Comparison of ENCODE assay signal across 10 mouse cellular contexts in the genomic region with DNA sequence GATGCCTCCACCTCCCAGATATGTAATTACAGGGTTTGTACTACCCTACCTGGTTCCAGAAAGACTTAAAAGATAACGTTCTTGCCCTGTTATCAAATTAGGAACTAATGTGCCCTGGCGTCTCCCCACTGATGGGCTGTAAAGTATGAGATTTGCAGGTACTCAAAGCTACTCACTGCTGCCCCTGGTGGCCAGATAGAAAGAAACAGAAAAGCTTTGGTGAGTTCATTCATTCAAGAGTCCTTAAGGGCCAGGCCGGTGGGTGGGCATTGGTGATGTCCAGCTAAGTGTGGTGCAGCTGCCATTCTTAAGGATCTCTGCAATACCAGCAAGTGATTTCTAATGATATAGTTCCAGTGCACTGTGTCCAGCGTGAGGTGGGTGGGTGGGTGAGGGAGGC. TPM values are rescaled to one million over a fixed set of nuclear protein-coding genes. Genes with fewer than 3 reads are reported as not detected.
A peak's percentile ranks its signal among the peaks of the same experiment; 100 is the strongest.
DNase-seq lines count a peak whose midpoint lies in the region; ATAC-seq and TF ChIP-seq lines count a peak whose summit lies in the region.
"Had no signal": no experiment of that assay in that cellular context is flagged by ENCODE, and none has a peak within 500 bp of the region (broad histone marks: within the 10 kb centered on the region; RNA-seq: fewer than 3 reads in every experiment).

No protein-coding gene starts in this region.

- H3K9ac ChIP-seq in hindbrain, embryonic 13.5 days: no peak overlapping the region
- H3K9ac ChIP-seq in liver, postnatal 0 days (replicated peaks): no peak overlapping the region

- peak; percentile 75 for TF ChIP-seq CTCF in liver, postnatal 0 days (IDR thresholded peaks at IDR 0.05; ENCODE audit: low read depth)

- no peak overlapping the region for H3K4me2 ChIP-seq in hindbrain, embryonic 13.5 days
- no peak overlapping the region for H3K4me2 ChIP-seq in liver, postnatal 0 days (ENCODE audit: low read depth, low read length)

- intact Hi-C loops in left cerebral cortex, postnatal 10 days (cut with DNase I): loop anchor here (10.0 kb wide), 1 partner anchor 1923 kb away; no protein-coding TSS in a partner anchor

- ATAC-seq in hindbrain, embryonic 13.5 days (ENCODE audit: low FRiP score): no peak
- ATAC-seq in liver, postnatal 0 days: no peak

- 0 out of 2 replicates have a peak, but pooled peaks cover 12% of the 10 kb centered on the region for H3K36me3 ChIP-seq in hindbrain, embryonic 10.5 days
- no peaks in the 10 kb centered on the region for H3K36me3 ChIP-seq in hindbrain, embryonic 13.5 days
- H3K36me3 ChIP-seq in liver, postnatal 0 days (replicated peaks; ENCODE audit: insufficient read depth, low read length): 0 out of 2 replicates have a peak, but pooled peaks cover 2% of the 10 kb centered on the region
- no peaks in the 10 kb centered on the region for H3K36me3 ChIP-seq in heart, embryonic 10.5 days

- TF ChIP-seq EP300 in liver, postnatal 0 days (IDR thresholded peaks at IDR 0.05; ENCODE audit: low read depth): no peak

- H3K4me1 ChIP-seq in hindbrain, embryonic 10.5 days (replicated peaks): peaks cover 13% of the 10 kb centered on the region
- H3K4me1 ChIP-seq in hindbrain, embryonic 13.5 days (replicated peaks): peaks cover 8% of the 10 kb centered on the region
- peaks cover 9% of the 10 kb centered on the region; the same call in 1 of the 2 replicates for H3K4me1 ChIP-seq in liver, postnatal 0 days (ENCODE audit: insufficient read depth)
- peaks cover 10% of the 10 kb centered on the region for H3K4me1 ChIP-seq in heart, embryonic 10.5 days

- H3K27me3 ChIP-seq in hindbrain, embryonic 10.5 days (ENCODE audit: insufficient read depth, poor library complexity, severe bottlenecking): no peaks in the 10 kb centered on the region
- no peaks in the 10 kb centered on the region for H3K27me3 ChIP-seq in hindbrain, embryonic 13.5 days
- no peaks in the 10 kb centered on the region for H3K27me3 ChIP-seq in liver, postnatal 0 days (ENCODE audit: insufficient read depth, low read length)
- H3K27me3 ChIP-seq in heart, embryonic 10.5 days (ENCODE audit: insufficient read depth, poor library complexity, severe bottlenecking): no peaks in the 10 kb centered on the region

- H3K27ac ChIP-seq in hindbrain, embryonic 10.5 days: no peak overlapping the region
- H3K27ac ChIP-seq in hindbrain, embryonic 13.5 days: no peak overlapping the region
- H3K27ac ChIP-seq in liver, postnatal 0 days (ENCODE audit: low read depth): no peak overlapping the region
- no peak overlapping the region for H3K27ac ChIP-seq in heart, embryonic 10.5 days

- no peaks in the 10 kb centered on the region for H3K9me3 ChIP-seq in hindbrain, embryonic 10.5 days
- H3K9me3 ChIP-seq in hindbrain, embryonic 13.5 days: no peaks in the 10 kb centered on the region
- H3K9me3 ChIP-seq in liver, postnatal 0 days (ENCODE audit: low read length): no peaks in the 10 kb centered on the region
- H3K9me3 ChIP-seq in heart, embryonic 10.5 days: no peaks in the 10 kb centered on the region

- WGBS in hindbrain, embryonic 10.5 days: 89% methylated on average over 4 of the region's 4 CpGs
- WGBS in hindbrain, embryonic 13.5 days: 86% methylated on average over 4 of the region's 4 CpGs
- WGBS in liver, postnatal 0 days (ENCODE audit: insufficient replicate concordance): 63% methylated on average over 4 of the region's 4 CpGs
- WGBS in heart, embryonic 10.5 days: 76% methylated on average over 4 of the region's 4 CpGs

- H3K4me3 ChIP-seq in hindbrain, embryonic 10.5 days: no peak overlapping the region
- H3K4me3 ChIP-seq in hindbrain, embryonic 13.5 days: no peak overlapping the region
- no peak overlapping the region for H3K4me3 ChIP-seq in liver, postnatal 0 days (ENCODE audit: low read depth, low read length)
- H3K4me3 ChIP-seq in heart, embryonic 10.5 days: no peak overlapping the region

- peak; percentile 26 for DNase-seq in hindbrain, embryonic 10.5 days (ENCODE audit: low spot score)
- peak; percentile 58 for DNase-seq in CD4-positive helper T cell, adult 2 months (ENCODE audit: low read depth, low spot score)
- peak; percentile 81 for DNase-seq in ZHBTc4 (ENCODE audit: low read depth, low spot score)
- peak; percentile 59 for DNase-seq in liver, postnatal 0 days
- DNase-seq in thymus, postnatal 36 days: peak; percentile 31 to 35
- no peak for DNase-seq in left cerebral cortex, postnatal 10 days (ENCODE audit: extremely low spot score in 1 of 2, low spot score in 2 of 2)
- DNase-seq in heart, embryonic 10.5 days (ENCODE audit: low spot score): no peak

RNA-seq across cellular contexts. Expression of gene Wwox, which starts 2.2 kb away (rescaled TPM):
- polyA plus RNA-seq in hindbrain, embryonic 10.5 days (2016; fragmentation: Nextera tagmentation; extraction: Ambion mirVana): 12.5 and 13.2 TPM in 2 replicates
- polyA plus RNA-seq in hindbrain, embryonic 13.5 days (2015; fragmentation: Nextera tagmentation; extraction: Ambion mirVana): 12.4 and 13.8 TPM in 2 replicates
- polyA plus RNA-seq in liver, postnatal 0 days (2015; fragmentation: Nextera tagmentation; extraction: Ambion mirVana): 3.6 and 3.9 TPM in 2 replicates
- total RNA-seq in left cerebral cortex, postnatal 10 days (2021): 10 to 100 TPM; 12.5 to 13.4 TPM
- polyA plus RNA-seq in heart, embryonic 10.5 days (2016; fragmentation: Nextera tagmentation; extraction: Ambion mirVana): 9.8 and 10.3 TPM in 2 replicates

RNA-seq across cellular contexts. Expression of gene Clec3a, which starts 23.7 kb away (rescaled TPM):
- polyA plus RNA-seq in hindbrain, embryonic 10.5 days (2016; fragmentation: Nextera tagmentation; extraction: Ambion mirVana): not detected in 2 replicates
- polyA plus RNA-seq in hindbrain, embryonic 13.5 days (2015; fragmentation: Nextera tagmentation; extraction: Ambion mirVana): not detected in 2 replicates
- not detected in 2 replicates for polyA plus RNA-seq in liver, postnatal 0 days (2015; fragmentation: Nextera tagmentation; extraction: Ambion mirVana)
- total RNA-seq in left cerebral cortex, postnatal 10 days (2021): not detected
- not detected in 2 replicates for polyA plus RNA-seq in heart, embryonic 10.5 days (2016; fragmentation: Nextera tagmentation; extraction: Ambion mirVana)
- total RNA-seq: common myeloid progenitor, adult 5-6 weeks; layer of hippocampus, postnatal 10 days had no signal

Comparison
In these comparisons a context has a peak if more than half of its experiments do, and no peak if none do; other contexts are left out.
1. DNase-seq: peak in hindbrain, embryonic 10.5 days (single experiment), CD4-positive helper T cell, adult 2 months (single experiment), ZHBTc4 (single experiment), liver, postnatal 0 days (single experiment) and thymus, postnatal 36 days (2 of 2); none in left cerebral cortex, postnatal 10 days (0 of 2) and heart, embryonic 10.5 days (single experiment).